ENCODE assay signal across 26 mouse cellular contexts in genomic region chrX:42124963-42125697, GRCm38 (mm10).
"Had no signal": no experiment of that assay in that cellular context is flagged by ENCODE, and none has a peak within 500 bp of the region (broad histone marks: within the 10 kb centered on the region; RNA-seq: fewer than 3 reads in every experiment).

No protein-coding gene starts in this region.

- H3K9ac ChIP-seq: heart, embryonic 12.5 days; hindbrain, embryonic 12.5 days; hindbrain, embryonic 14.5 days; kidney, embryonic 15.5 days; limb, embryonic 12.5 days had no signal

- H3K4me3 ChIP-seq: gastrocnemius, adult 2 months; heart, embryonic 10.5 days; heart, embryonic 12.5 days; hindbrain, embryonic 10.5 days; hindbrain, embryonic 12.5 days; kidney, embryonic 15.5 days; left cerebral cortex, adult 2 months; limb, embryonic 10.5 days; limb, embryonic 12.5 days had no signal

- H3K9me3 ChIP-seq: heart, embryonic 10.5 days; limb, embryonic 10.5 days had no signal

- ATAC-seq: hindbrain, embryonic 16.5 days; inflammation-experienced regulatory T-cells, adult 6 months had no signal

- H3K36me3 ChIP-seq: heart, embryonic 10.5 days; heart, embryonic 12.5 days; hindbrain, embryonic 10.5 days; hindbrain, embryonic 12.5 days; kidney, embryonic 15.5 days; limb, embryonic 10.5 days; limb, embryonic 12.5 days had no signal

- DNase-seq: gastrocnemius, adult 2 months; gastrocnemius, postnatal 10 days; gastrocnemius, postnatal 25 days; heart, adult 18-20 months; heart, postnatal 10 days; heart, postnatal 4 days; kidney, adult 11 months; kidney, adult 2 months; kidney, adult 9 months; kidney, postnatal 14 days; kidney, postnatal 36 days; layer of hippocampus, adult 9-11 months; liver had no signal

- H3K27me3 ChIP-seq: heart, embryonic 12.5 days; hindbrain, embryonic 12.5 days; kidney, embryonic 15.5 days; limb, embryonic 12.5 days had no signal

- H3K27ac ChIP-seq: gastrocnemius, adult 2 months; heart, embryonic 10.5 days; hindbrain, embryonic 10.5 days; hindbrain, embryonic 12.5 days; hindbrain, embryonic 14.5 days; kidney, embryonic 15.5 days; kidney, postnatal 0 days; left cerebral cortex, adult 2 months; limb, embryonic 10.5 days; limb, embryonic 12.5 days had no signal

- H3K4me2 ChIP-seq: heart, embryonic 12.5 days; hindbrain, embryonic 12.5 days; hindbrain, embryonic 14.5 days; kidney, embryonic 15.5 days; limb, embryonic 12.5 days; liver, embryonic 11.5 days had no signal

- H3K4me1 ChIP-seq: heart, embryonic 10.5 days; heart, embryonic 12.5 days; hindbrain, embryonic 10.5 days; hindbrain, embryonic 12.5 days; kidney, embryonic 15.5 days; limb, embryonic 10.5 days; limb, embryonic 12.5 days had no signal
